Mouse (Mus musculus): ENCODE measurements at regions not wholly inside any gene's neighbourhood (a gene's known extent, or its start where the extent isn't known, plus 50 kb on each side); places are given as distances from the start of the nearest gene placed in this dataset.

DNA sequence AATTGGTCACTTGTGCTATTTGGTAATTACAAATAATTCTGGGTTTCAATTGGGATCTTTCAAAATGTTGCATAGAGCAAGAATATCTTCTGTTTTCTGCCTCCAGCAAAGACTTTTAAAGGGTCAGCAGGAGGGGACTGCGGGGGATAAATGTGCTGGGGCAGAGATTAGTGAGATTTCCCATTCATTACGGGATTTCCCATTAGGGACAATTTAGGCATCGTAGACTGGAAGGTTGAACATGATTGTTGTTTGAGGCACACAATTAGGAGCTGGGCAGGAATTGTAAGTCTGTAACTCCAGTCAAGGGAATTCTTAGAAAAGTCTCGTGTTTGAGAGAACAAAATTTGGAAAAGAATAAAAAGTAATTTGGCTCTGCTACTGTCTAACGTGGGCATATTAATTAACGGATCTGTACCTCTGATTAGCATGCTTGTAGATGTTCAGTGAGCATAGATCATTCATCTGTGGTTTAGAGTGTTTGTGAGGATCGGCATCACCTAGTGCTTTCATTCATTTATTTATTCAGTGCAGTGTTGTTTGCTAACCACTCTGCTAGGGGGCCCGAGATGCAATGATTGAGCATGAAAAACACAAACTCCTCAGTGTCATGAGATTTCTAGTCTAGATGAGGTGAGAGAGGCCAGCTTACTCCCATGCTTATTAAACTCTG, 341.9 kb upstream of the Slc30a5 start:
- no peak overlapping the region for H3K4me3 ChIP-seq (ENCODE audit: low read depth, low read length)
- no peaks in the 10 kb centered on the region for H3K4me1 ChIP-seq (ENCODE audit: insufficient read depth, low read depth, low read length)
- no peak overlapping the region for H3K9ac ChIP-seq (replicated peaks; ENCODE audit: low read depth)
- no peak overlapping the region for H3K27ac ChIP-seq (ENCODE audit: low read length)
- H3K4me2 ChIP-seq (replicated peaks; ENCODE audit: low read depth, low read length): no peak overlapping the region
- WGBS: 79% methylated on average over 8 of the region's 8 CpGs
- TF ChIP-seq CTCF (IDR thresholded peaks at IDR 0.05) (no peak), EP300 (IDR thresholded peaks at IDR 0.05) (no peak)
- H3K9me3 ChIP-seq (ENCODE audit: low read length): no peaks in the 10 kb centered on the region
- H3K27me3 ChIP-seq (replicated peaks; ENCODE audit: insufficient read depth, low read length): no peaks in the 10 kb centered on the region
- no peaks in the 10 kb centered on the region for H3K36me3 ChIP-seq (ENCODE audit: insufficient read depth, low read length)
- DNase-seq (ENCODE audit: low spot score): no peak
- no peak for ATAC-seq

DNA sequence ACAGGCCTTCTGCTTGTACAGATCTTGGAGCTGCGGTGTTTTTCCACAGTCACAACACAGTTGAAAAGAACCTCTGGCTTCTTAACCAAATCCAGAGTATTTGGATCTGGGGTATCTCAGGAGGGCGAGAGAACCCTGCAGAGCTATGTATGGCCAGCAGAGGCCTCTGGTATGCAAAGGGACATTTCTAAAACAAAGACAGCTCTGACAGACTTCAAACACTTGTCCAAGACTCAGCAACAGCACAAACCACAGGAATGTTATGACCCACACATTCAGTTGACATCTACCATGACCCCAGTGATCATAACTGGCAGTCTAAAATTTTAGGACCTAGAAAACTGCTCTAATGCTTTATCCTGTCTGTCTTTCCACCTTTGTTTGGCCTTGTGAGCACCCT, 328.5 kb upstream of the Slc30a5 start:
- ATAC-seq: no peak
- peak; percentile 46 for DNase-seq (ENCODE audit: low spot score)

DNA sequence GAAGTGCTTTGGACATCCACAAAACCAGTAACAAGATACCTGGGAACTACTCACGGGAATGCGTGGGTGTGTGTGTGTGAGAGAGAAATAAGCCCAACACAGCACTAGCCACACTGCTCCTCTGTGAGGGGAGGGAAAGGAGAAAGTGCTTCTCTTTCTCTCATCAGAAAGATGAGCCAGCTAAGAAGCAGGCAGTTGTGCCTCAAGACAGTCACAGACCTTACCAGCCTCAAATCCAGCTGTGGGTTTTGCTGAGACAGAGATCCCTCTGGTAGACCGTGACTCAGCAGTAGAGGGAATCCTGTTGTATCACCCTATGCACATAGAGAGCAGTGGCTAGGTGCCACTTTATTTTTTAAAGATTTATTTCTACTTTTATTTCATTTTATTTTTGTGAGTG, 326.7 kb upstream of the Slc30a5 start:
- 85% methylated on average over 3 of the region's 3 CpGs for WGBS
- DNase-seq (ENCODE audit: low spot score): no peak

More for the DNA sequence above, 328.5 kb upstream of the Slc30a5 start:
- H3K9me3 ChIP-seq (ENCODE audit: low read length): no peaks in the 10 kb centered on the region
- peak; percentile 49 for TF ChIP-seq CTCF (IDR thresholded peaks at IDR 0.05)
- TF ChIP-seq EP300 (IDR thresholded peaks at IDR 0.05): no peak
- no peaks in the 10 kb centered on the region for H3K4me1 ChIP-seq (ENCODE audit: insufficient read depth, low read depth, low read length)
- WGBS: 45% methylated on average over 2 of the region's 2 CpGs
- no peak overlapping the region for H3K27ac ChIP-seq (ENCODE audit: low read length)
- no peak overlapping the region for H3K9ac ChIP-seq (replicated peaks; ENCODE audit: low read depth)
- H3K27me3 ChIP-seq (replicated peaks; ENCODE audit: insufficient read depth, low read length): no peaks in the 10 kb centered on the region
- H3K4me2 ChIP-seq (replicated peaks; ENCODE audit: low read depth, low read length): no peak overlapping the region
- no peak overlapping the region for H3K4me3 ChIP-seq (ENCODE audit: low read depth, low read length)
- H3K36me3 ChIP-seq (ENCODE audit: insufficient read depth, low read length): no peaks in the 10 kb centered on the region

DNA sequence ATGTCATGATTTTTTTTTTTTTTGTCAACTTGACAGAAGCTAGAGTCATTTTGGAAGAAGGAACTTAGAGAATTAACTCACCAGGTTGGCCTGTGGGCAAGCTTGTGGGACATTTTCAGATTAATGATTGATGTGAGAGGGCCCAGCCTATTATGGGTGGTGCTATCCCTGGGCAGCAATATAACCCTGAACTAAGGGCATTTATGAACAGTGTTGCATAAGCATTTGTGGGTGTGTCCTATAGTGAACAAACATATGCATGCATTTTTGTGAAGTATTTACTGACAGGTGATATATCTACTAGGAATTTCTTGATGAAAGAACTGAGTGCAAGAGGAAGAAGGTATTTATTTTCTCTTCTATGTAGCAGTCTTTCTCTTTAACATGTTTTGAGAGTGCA, 320.5 kb upstream of the Slc30a5 start:
- H3K4me1 ChIP-seq (ENCODE audit: insufficient read depth, low read depth, low read length): no peaks in the 10 kb centered on the region
- no peak overlapping the region for H3K27ac ChIP-seq (ENCODE audit: low read length)
- H3K4me3 ChIP-seq (ENCODE audit: low read depth, low read length): no peak overlapping the region
- DNase-seq (ENCODE audit: low spot score) (no peak), ATAC-seq (no peak)
- no peak for TF ChIP-seq CTCF (IDR thresholded peaks at IDR 0.05)
- TF ChIP-seq EP300 (IDR thresholded peaks at IDR 0.05): no peak
- H3K27me3 ChIP-seq (replicated peaks; ENCODE audit: insufficient read depth, low read length): no peaks in the 10 kb centered on the region
- H3K9ac ChIP-seq (replicated peaks; ENCODE audit: low read depth): no peak overlapping the region
- H3K36me3 ChIP-seq (ENCODE audit: insufficient read depth, low read length): no peaks in the 10 kb centered on the region
- no peak overlapping the region for H3K4me2 ChIP-seq (replicated peaks; ENCODE audit: low read depth, low read length)
- no peaks in the 10 kb centered on the region for H3K9me3 ChIP-seq (ENCODE audit: low read length)

More for the DNA sequence above, 326.7 kb upstream of the Slc30a5 start:
- Histone ChIP-seq H3K4me1 (ENCODE audit: insufficient read depth, low read depth, low read length) (no peaks in the 10 kb centered on the region), H3K36me3 (ENCODE audit: insufficient read depth, low read length) (no peaks in the 10 kb centered on the region), H3K4me2 (replicated peaks; ENCODE audit: low read depth, low read length) (no peak overlapping the region), H3K9me3 (ENCODE audit: low read length) (no peaks in the 10 kb centered on the region), H3K9ac (replicated peaks; ENCODE audit: low read depth) (no peak overlapping the region), H3K27me3 (replicated peaks; ENCODE audit: insufficient read depth, low read length) (no peaks in the 10 kb centered on the region), H3K27ac (ENCODE audit: low read length) (no peak overlapping the region), H3K4me3 (ENCODE audit: low read depth, low read length) (no peak overlapping the region)
- TF ChIP-seq CTCF (IDR thresholded peaks at IDR 0.05) (no peak), EP300 (IDR thresholded peaks at IDR 0.05) (no peak)
- ATAC-seq: no peak

DNA sequence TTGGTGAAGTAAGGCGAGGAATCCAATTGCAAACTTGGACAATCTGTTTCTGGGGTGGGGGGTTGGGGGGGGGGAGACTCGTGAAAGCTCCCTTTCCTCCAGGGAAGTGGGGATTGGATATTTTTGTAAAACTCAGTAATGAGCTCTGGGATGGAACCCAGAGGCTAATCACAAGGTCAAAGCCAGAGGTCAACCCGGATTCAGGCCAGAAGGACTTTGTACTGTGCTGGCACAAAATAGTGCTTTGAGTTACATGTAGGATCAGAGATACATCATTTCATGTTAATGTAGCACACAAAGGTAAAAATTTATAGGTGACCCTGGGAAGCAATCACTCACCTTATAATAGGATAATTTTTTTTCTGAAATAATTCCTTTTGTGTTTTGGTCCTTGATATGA, 309.5 kb upstream of the Slc30a5 start:
- Histone ChIP-seq H3K4me3 (ENCODE audit: low read depth, low read length) (no peak overlapping the region), H3K36me3 (ENCODE audit: insufficient read depth, low read length) (no peaks in the 10 kb centered on the region), H3K27me3 (replicated peaks; ENCODE audit: insufficient read depth, low read length) (no peaks in the 10 kb centered on the region), H3K9me3 (ENCODE audit: low read length) (no peaks in the 10 kb centered on the region), H3K4me2 (replicated peaks; ENCODE audit: low read depth, low read length) (no peak overlapping the region), H3K4me1 (ENCODE audit: insufficient read depth, low read depth, low read length) (no peaks in the 10 kb centered on the region), H3K27ac (ENCODE audit: low read length) (no peak overlapping the region), H3K9ac (replicated peaks; ENCODE audit: low read depth) (no peak overlapping the region)
- WGBS: 59% methylated on average over 3 of the region's 3 CpGs
- ATAC-seq: no peak
- TF ChIP-seq EP300 (IDR thresholded peaks at IDR 0.05): no peak
- no peak for TF ChIP-seq CTCF (IDR thresholded peaks at IDR 0.05)
- no peak for DNase-seq (ENCODE audit: low spot score)

DNA sequence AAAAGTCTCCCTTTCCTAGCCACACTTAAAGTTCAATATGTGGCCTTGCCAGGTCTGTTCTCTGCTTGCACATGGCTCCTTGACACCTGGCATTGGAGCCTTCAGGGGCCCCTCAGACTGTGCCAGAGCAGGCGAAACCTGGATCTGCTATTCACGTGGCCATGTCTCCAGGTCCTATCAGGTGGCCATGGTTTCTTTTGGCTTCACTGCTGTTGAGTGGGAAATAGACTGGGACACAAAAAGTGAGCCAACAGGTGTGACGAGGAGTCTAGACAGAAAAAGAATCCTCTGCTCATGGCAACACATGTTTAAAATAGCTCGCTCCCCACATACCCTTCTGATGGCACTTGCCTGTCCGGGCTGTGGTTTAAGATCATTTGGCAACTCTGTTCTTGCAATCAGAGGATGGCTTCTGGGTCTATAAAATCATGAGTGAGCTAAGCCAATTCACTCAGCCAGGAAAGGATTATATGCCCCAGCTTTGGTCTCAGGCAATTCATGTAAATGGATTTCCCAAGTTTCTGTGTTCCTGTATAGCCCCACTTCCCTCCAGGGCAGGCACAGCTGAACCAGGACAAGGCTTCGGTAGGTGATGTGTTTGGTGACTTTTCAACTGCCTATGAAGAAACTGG, 309.0 kb upstream of the Slc30a5 start:
- no peaks in the 10 kb centered on the region for H3K9me3 ChIP-seq (ENCODE audit: low read length)
- TF ChIP-seq CTCF (IDR thresholded peaks at IDR 0.05): no peak
- TF ChIP-seq EP300 (IDR thresholded peaks at IDR 0.05): no peak
- WGBS: 82% methylated on average over 6 of the region's 6 CpGs
- no peaks in the 10 kb centered on the region for H3K36me3 ChIP-seq (ENCODE audit: insufficient read depth, low read length)
- no peak overlapping the region for H3K9ac ChIP-seq (replicated peaks; ENCODE audit: low read depth)
- DNase-seq (ENCODE audit: low spot score): no peak
- H3K4me3 ChIP-seq (ENCODE audit: low read depth, low read length): no peak overlapping the region
- no peaks in the 10 kb centered on the region for H3K27me3 ChIP-seq (replicated peaks; ENCODE audit: insufficient read depth, low read length)
- no peak overlapping the region for H3K27ac ChIP-seq (ENCODE audit: low read length)
- no peak for ATAC-seq
- H3K4me1 ChIP-seq (ENCODE audit: insufficient read depth, low read depth, low read length): no peaks in the 10 kb centered on the region
- H3K4me2 ChIP-seq (replicated peaks; ENCODE audit: low read depth, low read length): no peak overlapping the region
